Mouse (Mus musculus): ENCODE results near the gene Cavin4.
"Not testable (repeated sequence)": the region's sequence is repeated elsewhere in the genome, so short reads cannot be mapped to it uniquely, and the experiment has no call there.

The Cavin4 gene

DNA sequence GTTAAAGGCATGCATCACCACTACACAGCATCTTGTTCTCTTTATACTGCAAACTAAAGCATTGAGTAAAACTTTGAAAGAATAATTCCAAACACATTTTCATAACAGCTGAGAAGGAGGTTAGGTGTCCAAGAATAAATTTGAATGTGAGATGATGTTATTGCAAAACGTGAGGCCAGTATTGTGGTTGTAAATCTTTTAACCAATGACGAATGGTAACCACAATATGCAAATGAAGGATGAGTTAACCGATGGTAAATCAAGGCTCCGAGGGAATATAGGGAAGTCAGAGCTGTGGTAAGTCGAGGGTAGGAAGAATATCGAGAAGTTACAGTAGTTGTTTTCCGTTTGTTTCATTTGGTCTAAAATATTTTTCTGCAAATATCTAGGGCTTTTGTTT lies 11.1 kb downstream of the Cavin4 start:
- no peak for DNase-seq

DNA sequence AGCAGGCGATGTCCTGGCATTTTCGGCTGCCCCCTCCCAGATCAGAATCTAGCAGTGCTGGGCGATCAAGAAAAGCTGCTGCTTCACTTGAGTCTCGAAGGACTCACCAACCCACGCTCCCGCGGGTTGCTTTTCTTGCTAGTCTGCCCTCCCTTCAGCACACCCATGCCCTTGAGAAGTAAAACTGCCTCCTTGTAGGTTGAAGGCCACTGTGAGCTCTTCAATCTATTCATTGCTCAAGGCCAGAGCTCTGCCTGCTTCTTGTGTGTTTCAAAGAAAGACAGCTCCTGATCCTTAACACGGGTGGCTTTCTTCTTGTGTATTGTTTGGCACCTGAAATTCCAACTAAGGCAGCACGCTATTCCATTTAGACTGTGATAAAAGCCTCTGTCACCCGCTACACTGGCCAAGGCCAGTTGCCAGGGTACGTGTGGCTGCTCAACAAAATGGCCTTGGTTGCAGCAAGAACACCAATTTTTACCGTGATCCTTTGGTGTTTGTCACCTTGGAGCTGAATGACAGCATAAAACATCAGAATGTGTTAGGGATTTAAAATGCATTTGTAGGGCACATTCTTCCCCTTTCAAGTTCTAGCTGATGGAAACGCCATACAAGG lies 13.4 kb downstream of the Cavin4 start:
- DNase-seq: no peak

DNA sequence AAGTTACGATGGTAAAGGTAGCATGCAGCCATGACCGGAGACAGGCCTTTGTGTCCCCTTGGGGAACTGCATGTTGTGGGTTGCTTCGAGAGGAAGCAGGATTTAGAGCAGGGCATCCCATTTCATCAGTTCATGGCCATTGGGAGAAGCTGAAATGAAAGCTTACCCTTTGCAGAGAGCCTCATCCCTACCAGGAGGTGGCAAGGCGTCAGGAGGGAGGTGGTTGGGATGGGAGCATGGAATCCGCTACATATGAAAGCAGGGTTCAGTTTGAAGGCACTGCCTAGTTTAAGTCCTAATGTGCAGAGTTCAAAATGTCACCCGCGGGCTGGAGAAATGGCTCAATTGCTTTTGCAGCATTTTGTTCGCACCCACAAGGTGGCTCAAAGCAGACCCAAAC lies 14.0 kb downstream of the Cavin4 start:
- DNase-seq: no peak

DNA sequence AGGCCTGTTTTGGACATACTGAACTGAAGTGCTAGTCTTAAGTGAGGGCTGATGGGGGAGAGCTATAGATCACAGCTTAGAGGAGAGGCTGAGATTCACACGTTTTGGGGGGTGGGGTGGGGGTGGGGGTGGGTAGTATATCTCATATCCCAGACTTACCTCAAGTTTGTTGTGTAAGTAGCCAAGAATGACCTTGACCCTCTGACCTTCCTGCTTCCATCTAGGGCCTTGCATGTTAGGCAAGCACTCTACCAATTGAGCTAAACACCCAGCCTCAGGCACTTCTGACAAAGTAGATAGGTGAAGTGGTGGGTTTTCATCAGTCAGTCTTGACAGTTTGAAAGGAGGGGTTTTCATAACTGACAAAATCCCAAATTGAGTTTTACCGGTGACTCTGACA lies 14.5 kb downstream of the Cavin4 start:
- no peak for DNase-seq

DNA sequence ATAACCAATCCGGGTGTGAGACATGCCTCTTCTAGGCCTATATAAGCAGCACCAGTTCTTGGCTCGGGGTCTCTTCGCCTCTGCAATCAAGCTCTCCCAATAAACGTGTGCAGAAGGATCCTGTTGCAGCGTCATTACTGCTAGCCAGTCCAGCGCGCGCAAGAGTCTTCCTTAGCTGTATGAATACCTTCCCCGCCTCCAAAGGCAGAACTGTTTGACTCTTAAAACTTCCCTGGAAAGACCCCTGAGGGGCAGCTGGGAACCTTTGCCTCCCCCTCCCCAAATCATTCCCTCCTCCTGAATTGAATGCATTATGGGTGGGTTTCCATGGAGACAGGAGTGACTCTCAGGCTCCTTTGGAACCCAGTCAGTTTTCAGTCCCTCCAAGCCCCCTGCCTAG lies 15.5 kb downstream of the Cavin4 start:
- DNase-seq: no peak

DNA sequence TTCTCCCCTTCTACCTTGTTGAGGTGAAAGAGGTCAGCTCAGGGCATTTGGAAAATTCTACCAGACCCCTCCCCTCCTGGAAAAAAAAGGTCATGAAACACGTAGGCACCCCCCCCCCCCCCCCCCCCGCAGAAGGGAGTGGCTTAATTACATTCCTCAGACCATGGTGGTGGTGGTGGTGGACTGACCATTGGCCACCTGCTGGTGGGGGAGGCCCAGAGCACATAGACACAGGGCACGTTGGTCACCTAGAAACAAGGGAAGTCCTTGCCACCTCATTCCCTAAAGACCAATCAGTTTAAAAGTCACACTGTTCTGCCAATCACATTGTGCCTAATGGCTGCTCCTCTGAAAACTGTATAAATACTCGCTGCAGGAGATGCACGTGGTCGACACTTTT lies 16.4 kb downstream of the Cavin4 start:
- not testable (repeated sequence) for DNase-seq

DNA sequence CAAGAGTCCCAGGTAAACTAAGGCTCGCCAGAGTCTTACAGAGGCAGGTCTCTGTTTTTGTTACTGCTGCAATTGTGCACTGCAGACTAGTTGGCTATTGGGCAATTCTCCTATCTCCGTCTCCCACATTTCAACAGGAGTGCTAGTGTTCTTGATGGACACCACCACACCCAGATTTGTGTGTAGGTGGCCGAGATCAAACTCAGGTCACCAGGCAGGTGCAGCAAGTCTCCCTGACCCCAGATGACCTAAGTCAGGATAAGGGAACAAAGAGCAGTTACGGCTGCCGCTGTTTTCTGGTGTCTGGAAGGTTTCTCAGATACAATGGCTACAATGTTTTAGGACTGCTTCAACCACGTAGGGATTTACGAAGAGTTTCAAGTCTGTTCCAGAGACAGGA lies 16.9 kb downstream of the Cavin4 start:
- no peak for DNase-seq

DNA sequence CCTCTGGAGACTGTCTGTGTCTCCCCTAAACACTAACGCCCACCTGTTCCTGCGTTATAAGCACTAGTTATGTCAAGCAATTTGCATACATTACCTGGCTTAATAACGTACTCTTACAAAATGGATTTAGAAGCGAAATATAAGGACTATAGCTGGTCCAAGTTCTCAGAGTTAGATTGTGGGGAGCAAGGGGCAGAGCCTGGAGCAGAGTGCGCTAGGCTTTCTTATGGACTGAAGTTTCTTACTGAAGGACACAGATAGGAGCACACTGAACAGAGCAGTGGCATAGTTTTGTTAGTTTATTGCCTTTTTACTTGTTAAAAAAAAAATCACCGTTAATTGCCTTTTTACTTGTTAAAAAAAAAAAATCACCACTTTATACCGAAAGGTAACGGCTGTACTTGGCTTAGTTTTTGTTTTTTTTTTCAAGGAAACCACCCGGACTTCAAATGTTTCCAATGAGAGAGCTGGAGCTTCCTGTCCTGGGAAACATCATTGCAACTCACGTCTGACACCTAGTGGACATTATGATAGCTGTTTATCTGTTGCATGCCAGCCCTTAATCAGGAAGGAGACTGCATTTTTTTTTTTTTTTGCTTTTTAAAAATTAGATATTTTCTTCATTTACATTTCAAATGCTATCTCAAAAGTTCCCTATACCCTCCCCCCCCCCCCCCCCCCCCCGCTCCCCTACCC lies 17.5 kb downstream of the Cavin4 start:
- DNase-seq: peak; percentile 73

DNA sequence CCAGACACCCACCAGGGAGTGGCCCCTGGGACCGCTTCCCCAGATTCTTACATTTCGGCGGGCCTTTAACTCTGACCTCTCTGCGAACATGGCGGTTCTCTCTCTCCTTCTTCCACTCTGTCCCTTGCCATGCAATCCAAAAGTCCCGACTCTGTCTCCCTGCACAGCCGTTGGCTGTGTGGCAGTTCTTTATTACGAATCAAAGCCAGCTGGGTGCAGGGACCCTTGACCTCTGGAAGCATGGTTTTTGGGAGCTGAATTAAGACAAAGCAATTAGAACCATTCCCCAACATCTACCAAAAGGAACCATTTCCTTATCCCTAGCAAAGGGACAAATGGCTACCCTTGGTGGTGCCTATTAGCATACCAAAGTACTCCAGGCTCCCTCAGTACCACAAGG lies 19.8 kb downstream of the Cavin4 start:
- DNase-seq: no peak

DNA sequence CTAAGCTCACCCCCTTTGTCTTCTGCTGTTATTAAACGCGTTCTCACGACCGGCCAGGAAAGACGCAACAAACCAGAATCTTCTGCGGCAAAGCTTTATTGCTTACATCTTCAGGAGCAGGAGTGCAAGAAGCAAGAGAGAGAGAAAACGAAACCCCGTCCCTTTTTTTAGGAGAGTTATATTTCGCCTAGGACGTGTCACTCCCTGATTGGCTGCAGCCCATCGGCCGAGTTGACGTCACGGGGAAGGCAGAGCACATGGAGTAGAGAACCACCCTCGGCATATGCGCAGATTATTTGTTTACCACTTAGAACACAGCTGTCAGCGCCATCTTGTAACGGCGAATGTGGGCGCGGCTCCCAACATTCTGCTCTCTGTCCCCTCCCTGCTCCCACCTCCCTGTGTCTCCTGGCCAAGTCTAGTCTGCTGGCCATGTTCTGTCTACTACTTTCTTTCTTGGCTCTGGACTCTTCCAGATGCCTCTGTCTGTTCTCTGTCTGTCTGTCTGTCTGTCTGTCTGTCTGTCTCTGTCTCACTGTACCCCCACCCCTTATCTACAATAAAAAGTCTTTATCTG lies 20.4 kb downstream of the Cavin4 start:
- not testable (repeated sequence) for DNase-seq

DNA sequence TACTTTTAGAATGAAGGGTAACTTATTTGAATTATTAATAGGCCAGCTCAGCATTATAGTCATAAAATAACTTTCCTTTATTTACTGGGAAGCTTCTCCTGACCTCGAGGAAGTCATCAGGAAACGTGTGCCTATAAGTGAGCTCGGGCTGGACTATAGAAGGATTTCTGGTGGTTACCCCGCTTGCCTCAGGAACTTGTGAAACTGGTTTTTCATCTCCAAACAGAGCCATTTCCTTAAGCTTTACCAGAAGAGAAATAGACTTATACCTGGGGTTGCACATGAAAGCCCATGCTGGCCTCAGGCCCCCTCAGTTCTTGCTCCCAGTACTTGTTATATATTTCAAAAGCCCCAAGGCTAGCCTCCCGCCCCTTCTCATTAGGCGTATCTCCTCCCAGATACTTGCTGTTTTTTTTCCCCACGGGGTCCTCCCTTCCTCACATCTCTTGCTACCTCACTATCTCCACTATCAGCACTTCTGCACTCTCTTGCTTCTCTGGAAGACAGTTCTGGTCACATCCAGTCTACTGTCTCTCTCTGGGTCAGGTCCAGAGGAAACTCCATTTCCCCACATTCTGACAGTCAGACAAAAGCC lies 21.4 kb downstream of the Cavin4 start:
- DNase-seq: no peak

DNA sequence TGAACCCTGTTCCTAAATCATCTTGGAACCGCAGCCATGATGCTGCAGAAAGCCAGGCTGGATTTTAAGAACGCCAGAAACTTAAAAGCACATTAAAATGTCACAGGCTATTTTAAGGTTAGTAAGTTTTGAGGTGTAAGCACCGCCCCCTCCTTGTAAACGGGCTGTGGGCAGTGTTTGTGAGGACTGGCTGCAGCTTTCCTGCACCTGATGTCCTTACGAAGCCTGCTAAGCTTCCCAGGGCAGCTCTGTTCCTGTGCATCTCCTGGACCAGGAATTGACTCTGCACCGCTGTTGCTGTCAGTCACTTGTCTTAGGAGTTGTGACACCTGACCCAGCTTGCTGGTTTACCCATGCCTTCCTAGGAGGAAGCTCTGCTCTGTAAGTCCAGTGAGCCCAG lies 24.8 kb downstream of the Cavin4 start:
- DNase-seq: no peak

DNA sequence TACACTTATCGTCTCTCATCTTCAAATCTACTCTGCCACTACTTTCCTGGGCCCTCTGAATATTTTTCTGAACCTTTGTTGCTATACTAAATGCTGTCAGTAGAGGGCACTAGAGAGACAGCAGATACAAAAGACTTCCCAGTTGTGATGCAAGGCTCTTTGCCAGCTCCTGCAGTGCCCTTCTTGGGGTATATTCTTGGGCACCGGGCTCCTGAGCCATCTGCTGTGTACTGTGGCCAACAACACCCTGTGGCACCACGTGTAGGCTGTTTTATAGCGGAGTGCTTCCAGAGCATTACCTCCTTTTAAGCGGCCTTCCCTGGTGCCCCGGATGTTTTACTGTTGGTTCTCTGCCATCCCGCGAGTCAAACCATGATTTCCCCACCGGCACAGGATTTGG lies 27.3 kb downstream of the Cavin4 start:
- peak; percentile 44 for DNase-seq

DNA sequence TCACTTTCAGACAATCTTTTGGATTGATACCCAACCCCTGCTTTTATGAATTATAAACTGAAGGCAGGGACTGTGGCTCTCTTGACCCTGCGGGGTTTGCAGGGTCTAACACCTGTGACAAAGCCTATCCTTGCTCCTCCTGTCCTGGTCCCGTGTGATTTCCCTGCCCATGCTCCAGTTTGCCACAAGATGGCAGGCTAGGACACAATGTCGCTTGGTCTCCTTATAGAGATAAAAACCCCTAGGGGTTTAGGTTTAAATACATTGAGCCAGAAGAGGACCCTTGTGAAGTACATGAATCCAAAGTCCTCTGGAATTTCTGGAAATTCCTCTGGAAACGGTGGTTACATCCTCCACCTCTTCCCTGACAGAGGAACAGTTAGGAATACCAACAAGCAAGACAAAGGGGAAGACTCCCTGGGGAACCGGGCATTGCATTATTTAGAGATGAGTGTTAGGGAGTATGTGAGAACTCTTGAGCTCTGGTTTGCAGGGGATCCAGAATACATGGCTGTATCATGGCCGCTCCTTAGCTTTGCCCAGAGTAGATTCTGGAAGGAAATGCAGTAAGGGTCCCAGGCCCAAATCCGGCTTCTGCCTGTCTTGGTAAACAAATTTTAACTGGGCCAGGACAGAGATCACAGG lies 28.6 kb downstream of the Cavin4 start:
- DNase-seq: peak; percentile 56

DNA sequence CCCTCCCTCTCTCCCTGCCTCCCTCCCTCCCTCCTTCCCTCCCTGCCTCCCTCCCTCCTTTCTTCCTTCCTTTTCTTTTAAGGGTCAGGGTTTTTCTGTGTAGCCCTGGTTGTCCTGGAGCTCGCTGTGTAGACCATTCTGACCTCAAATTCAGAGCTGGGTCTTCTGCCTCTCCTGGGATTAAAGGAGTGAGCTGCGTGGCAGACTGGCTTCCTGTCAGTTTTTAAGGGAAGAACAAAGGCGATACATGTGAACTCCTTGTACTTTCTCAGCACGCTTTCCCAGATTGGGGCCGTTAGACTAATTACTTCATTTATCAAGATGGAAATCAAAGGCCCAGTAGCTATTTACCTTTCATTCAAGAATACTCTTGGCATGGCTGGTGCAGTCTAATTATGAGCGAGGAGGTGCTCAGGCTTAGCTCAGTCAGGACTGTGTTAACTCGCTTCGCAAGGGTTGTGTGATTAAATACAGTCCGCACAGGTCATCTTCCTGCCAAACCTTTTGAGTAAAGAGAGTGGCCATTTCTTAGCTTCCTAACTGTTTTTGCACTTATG lies 29.5 kb downstream of the Cavin4 start:
- DNase-seq: no peak

DNA sequence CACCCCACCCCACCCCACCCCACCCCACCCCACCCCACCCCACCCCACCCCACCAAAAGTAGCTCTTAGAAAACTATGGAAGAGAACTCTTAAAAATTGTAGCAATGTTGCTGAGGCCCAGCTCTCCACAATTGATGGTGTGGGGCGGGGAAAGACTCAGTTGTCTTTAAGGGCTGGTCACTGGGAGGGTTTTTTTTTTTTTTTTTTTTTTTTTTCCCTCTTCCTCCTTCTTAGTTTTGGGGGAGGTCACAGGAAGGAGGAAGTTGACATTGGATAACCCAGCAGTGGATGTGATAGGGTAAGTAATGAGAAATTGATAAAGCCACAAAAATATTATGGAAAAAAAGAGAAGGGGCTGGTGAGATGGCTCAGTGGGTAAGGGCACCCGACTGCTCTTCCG lies 33.4 kb downstream of the Cavin4 start:
- no peak for DNase-seq

DNA sequence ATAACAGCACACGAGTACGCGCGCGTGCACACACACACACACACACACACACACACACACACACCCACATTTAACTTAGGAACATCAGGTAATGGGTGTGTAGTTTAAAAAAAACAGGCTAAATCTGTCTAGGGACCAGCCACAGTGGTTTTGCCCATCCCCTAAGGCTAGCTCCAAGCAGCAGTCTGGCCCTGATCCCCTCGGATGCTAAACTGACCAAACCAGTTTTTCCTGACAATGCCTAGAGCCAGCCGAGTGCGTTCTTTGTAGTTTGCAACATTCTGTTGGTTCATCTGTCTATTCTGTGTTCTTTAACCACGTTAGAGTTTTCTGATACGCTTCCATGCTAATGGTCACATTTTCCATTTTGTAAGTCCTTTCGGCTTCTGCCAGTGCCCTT lies 34.0 kb downstream of the Cavin4 start:
- no peak for DNase-seq

DNA sequence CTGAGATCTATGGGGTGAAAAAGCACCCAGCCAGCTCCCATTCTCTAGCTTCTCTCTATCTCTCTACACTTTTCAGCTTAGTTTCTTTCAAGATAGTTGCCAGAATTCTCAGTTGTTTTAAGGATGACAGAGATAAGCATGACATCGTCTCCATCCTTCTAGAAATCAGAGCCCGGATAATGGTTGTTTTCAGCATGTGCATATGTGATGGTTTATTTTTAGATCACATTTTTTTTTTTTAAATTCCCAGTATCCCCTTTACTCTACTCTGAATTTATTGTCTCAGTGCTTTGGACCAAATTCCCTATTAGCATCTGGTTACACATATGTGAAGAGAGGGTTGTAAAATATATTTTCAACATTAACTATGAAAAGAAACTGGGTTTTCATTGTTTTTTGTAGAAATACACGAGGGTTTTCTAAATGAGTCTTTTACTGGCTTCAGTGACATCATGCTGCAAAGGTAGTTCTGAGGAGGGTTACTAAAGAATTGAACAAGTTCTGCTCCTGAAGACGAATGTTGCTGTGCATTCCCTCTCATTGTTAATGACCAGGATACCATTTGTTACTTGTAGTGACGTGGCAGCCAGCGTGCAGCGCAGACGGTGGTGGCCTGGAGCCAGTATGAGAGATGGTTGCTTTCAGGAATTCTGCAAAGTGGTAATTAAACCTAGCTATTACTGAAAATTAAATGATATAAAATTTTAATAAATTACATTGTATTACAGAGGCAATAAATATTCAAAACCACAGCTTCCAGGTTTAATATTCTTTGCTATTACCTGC lies 52.7 kb downstream of the Cavin4 start:
- DNase-seq: no peak

DNA sequence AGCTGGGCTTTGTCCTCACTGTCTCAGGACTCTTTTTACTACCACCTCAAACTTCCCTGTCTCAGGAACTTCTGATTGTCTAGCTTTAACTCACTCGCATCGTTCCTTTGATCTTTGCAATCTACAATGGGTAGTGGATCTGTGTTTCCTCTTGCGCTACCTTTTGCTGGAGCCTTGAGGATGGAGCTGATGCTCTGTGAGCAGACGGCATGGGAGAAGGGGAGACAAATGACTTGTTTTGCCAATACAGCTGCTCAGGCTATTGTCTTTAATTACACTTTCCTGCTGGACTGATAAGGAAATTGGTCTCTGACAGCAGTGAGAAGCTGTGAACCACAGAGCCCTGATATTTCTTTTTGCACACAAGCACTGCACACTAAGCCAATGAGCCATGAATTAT lies 53.5 kb downstream of the Cavin4 start:
- no peak for DNase-seq

Measured in kidney, postnatal 14 days (tissue).